Mouse (Mus musculus): Measurements from ENCODE around the gene Slc13a5. TPM values are rescaled to one million over a fixed set of nuclear protein-coding genes. Genes with fewer than 3 reads are reported as not detected.

The Slc13a5 gene
- total and polyA plus RNA-seq, 3 experiments = not detected

- H3K9ac ChIP-seq (ENCODE audit: insufficient read depth, low read depth) = no peak overlapping the region
- TF ChIP-seq MYC (IDR thresholded peaks at IDR 0.05; ENCODE audit: low read depth, low read length) (no peak), TBP (conservative IDR thresholded peaks at IDR 0.05; ENCODE audit: low read depth, low read length) (no peak), GABPA (IDR thresholded peaks at IDR 0.05; ENCODE audit: insufficient replicate concordance, low read depth, low read length) (no peak), JUN (IDR thresholded peaks at IDR 0.05; ENCODE audit: insufficient read depth, low read depth, low read length) (no peak), CHD1 (IDR thresholded peaks at IDR 0.05; ENCODE audit: low read depth, low read length) (no peak), SMC3 (IDR thresholded peaks at IDR 0.05; ENCODE audit: low read depth, low read length) (peak; percentile 76), PAX5 (IDR thresholded peaks at IDR 0.05; ENCODE audit: low read length) (no peak), CTCF (conservative IDR thresholded peaks at IDR 0.05 in 1 of 2, IDR thresholded peaks at IDR 0.05 in 1 of 2; ENCODE audit: low read depth in 2 of 2, low read length in 2 of 2) (peak in 1 of 2 experiments; percentile 72; a peak in 2 of 4 replicates), USF2 (conservative IDR thresholded peaks at IDR 0.05; ENCODE audit: low read depth, low read length) (no peak), RAD21 (IDR thresholded peaks at IDR 0.05; ENCODE audit: low read depth, low read length) (peak; percentile 26), ZKSCAN1 (IDR thresholded peaks at IDR 0.05; ENCODE audit: borderline replicate concordance, low read depth, low read length) (no peak)
- no peaks in the 10 kb centered on the region for H3K36me3 ChIP-seq (replicated peaks in 1 of 2; ENCODE audit: control insufficient read depth in 1 of 2, insufficient read depth in 1 of 2, low read length in 1 of 2)
- in situ Hi-C loops (cut with MboI; ENCODE audit: low pct_ligation_motif_present, low pct_unique_long_range_greater_than_20kb, low sequenced_read_pairs) (no loop called here), dilution Hi-C loops (cut with MboI; ENCODE audit: extremely low pct_ligation_motif_present, extremely low pct_unique_long_range_greater_than_20kb, low sequenced_read_pairs) (no loop called here)
- peaks cover 5 to 7% of the 10 kb centered on the region in 2 experiments for H3K4me1 ChIP-seq (ENCODE audit: control insufficient read depth in 1 of 2, insufficient read depth in 2 of 2)
- H3K4me3 ChIP-seq (replicated peaks in 1 of 3; ENCODE audit: low read depth in 2 of 3, low read length in 2 of 3, poor library complexity in 1 of 3) = peak overlapping the region in 2 of 3 experiments; percentile 2 to 22
- H3K27ac ChIP-seq (ENCODE audit: insufficient read depth, low read depth) = no peak overlapping the region
- H3K27me3 ChIP-seq (replicated peaks) = peaks cover 40% of the 10 kb centered on the region
- H3K79me2 ChIP-seq (replicated peaks; ENCODE audit: control insufficient read depth, extremely low read depth, insufficient read depth, poor library complexity, severe bottlenecking) = no peaks in the 10 kb centered on the region
- DNase-seq (ENCODE audit: extremely low read depth) = peak; percentile 35
- H3K4me2 ChIP-seq (ENCODE audit: insufficient read depth, low read depth, poor library complexity, severe bottlenecking) = peak overlapping the region; percentile 59
- H3K9me3 ChIP-seq (replicated peaks; ENCODE audit: low read length) = no peaks in the 10 kb centered on the region
Observed at GRCm38 (mm10) chr11:72266207-72266959, 639 bp downstream of the Slc13a5 start.

- in situ Hi-C loops (cut with MboI; ENCODE audit: low pct_ligation_motif_present, low pct_unique_long_range_greater_than_20kb, low sequenced_read_pairs) (no loop called here), dilution Hi-C loops (cut with MboI; ENCODE audit: extremely low pct_ligation_motif_present, extremely low pct_unique_long_range_greater_than_20kb, low sequenced_read_pairs) (no loop called here)
- H3K4me3 ChIP-seq (replicated peaks in 1 of 3; ENCODE audit: low read depth in 2 of 3, low read length in 2 of 3, poor library complexity in 1 of 3) = no peak overlapping the region
- H3K9ac ChIP-seq (ENCODE audit: insufficient read depth, low read depth) = no peak overlapping the region
- H3K9me3 ChIP-seq (replicated peaks; ENCODE audit: low read length) = no peaks in the 10 kb centered on the region
- no peaks in the 10 kb centered on the region for H3K79me2 ChIP-seq (replicated peaks; ENCODE audit: control insufficient read depth, extremely low read depth, insufficient read depth, poor library complexity, severe bottlenecking)
- TF ChIP-seq TBP (conservative IDR thresholded peaks at IDR 0.05; ENCODE audit: low read depth, low read length) (no peak), ZNF384 (IDR thresholded peaks at IDR 0.05; ENCODE audit: low read depth, low read length) (no peak), CTCF (conservative IDR thresholded peaks at IDR 0.05 in 1 of 2, IDR thresholded peaks at IDR 0.05 in 1 of 2; ENCODE audit: low read depth in 2 of 2, low read length in 2 of 2) (no peak), ELF1 (IDR thresholded peaks at IDR 0.05; ENCODE audit: low read depth, low read length) (no peak), HCFC1 (IDR thresholded peaks at IDR 0.05; ENCODE audit: low read depth, low read length) (no peak), KAT2A (IDR thresholded peaks at IDR 0.05; ENCODE audit: insufficient replicate concordance, low read length) (no peak), USF2 (conservative IDR thresholded peaks at IDR 0.05; ENCODE audit: low read depth, low read length) (no peak), JUN (IDR thresholded peaks at IDR 0.05; ENCODE audit: insufficient read depth, low read depth, low read length) (no peak), CHD2 (IDR thresholded peaks at IDR 0.05; ENCODE audit: low read length) (no peak), ZMIZ1 (IDR thresholded peaks at IDR 0.05; ENCODE audit: low read depth, low read length) (no peak), CHD1 (IDR thresholded peaks at IDR 0.05; ENCODE audit: low read depth, low read length) (no peak), BHLHE40 (IDR thresholded peaks at IDR 0.05; ENCODE audit: low read depth, low read length) (no peak), MAFK (IDR thresholded peaks at IDR 0.05; ENCODE audit: insufficient replicate concordance, low read length) (no peak), USF1 (IDR thresholded peaks at IDR 0.05; ENCODE audit: low read depth, low read length) (no peak), TCF12 (IDR thresholded peaks at IDR 0.05; ENCODE audit: low read depth, low read length) (no peak), SMC3 (IDR thresholded peaks at IDR 0.05; ENCODE audit: low read depth, low read length) (no peak), UBTF (IDR thresholded peaks at IDR 0.05; ENCODE audit: low read depth, low read length) (no peak), MEF2A (IDR thresholded peaks at IDR 0.05; ENCODE audit: borderline replicate concordance, low read depth, low read length) (no peak)
- H3K4me1 ChIP-seq (ENCODE audit: control insufficient read depth in 1 of 2, insufficient read depth in 2 of 2) = peaks cover 5 to 7% of the 10 kb centered on the region in 2 experiments
- no peaks in the 10 kb centered on the region for H3K36me3 ChIP-seq (replicated peaks in 1 of 2; ENCODE audit: control insufficient read depth in 1 of 2, insufficient read depth in 1 of 2, low read length in 1 of 2)
- no peak overlapping the region for H3K27ac ChIP-seq (ENCODE audit: insufficient read depth, low read depth)
- DNase-seq (ENCODE audit: extremely low read depth) = no peak
- no peak overlapping the region for H3K4me2 ChIP-seq (ENCODE audit: insufficient read depth, low read depth, poor library complexity, severe bottlenecking)
- peaks cover 40% of the 10 kb centered on the region for H3K27me3 ChIP-seq (replicated peaks)
Observed at GRCm38 (mm10) chr11:72265483-72265882, 1.5 kb downstream of the Slc13a5 start.
